17 mouse cellular contexts compared by ENCODE assay signal in genomic region chr1:135515633-135516238, GRCm38 (mm10).
DNase-seq lines count a peak whose midpoint lies in the region; ATAC-seq and TF ChIP-seq lines count a peak whose summit lies in the region.
"Had no signal": no experiment of that assay in that cellular context is flagged by ENCODE, and none has a peak within 500 bp of the region (broad histone marks: within the 10 kb centered on the region; RNA-seq: fewer than 3 reads in every experiment).

No protein-coding gene starts in this region.

- no peak for ATAC-seq in lung, embryonic 14.5 days (ENCODE audit: insufficient read depth)
- peak; percentile 10 for ATAC-seq in intestine, embryonic 16.5 days
- 0 out of 2 replicates have a peak, but pooled peaks have one; percentile 20 for ATAC-seq in liver, embryonic 11.5 days (replicated peaks; ENCODE audit: low FRiP score)
- peak; percentile 25; the same call in 1 of the 2 replicates for ATAC-seq in stomach, embryonic 14.5 days (ENCODE audit: insufficient number of reproducible peaks, insufficient read depth, low FRiP score, low read depth)
- ATAC-seq: forebrain, embryonic 16.5 days; midbrain, embryonic 15.5 days had no signal

- peak overlapping the region; percentile 8; the same call in 1 of the 2 replicates for H3K4me2 ChIP-seq in lung, embryonic 14.5 days
- H3K4me2 ChIP-seq in intestine, embryonic 16.5 days (ENCODE audit: low read depth, low read length), result no peak overlapping the region
- H3K4me2 ChIP-seq in liver, embryonic 11.5 days, result peak overlapping the region; percentile 5; the same call in 1 of the 2 replicates
- 0 out of 2 replicates have a peak overlapping the region, but pooled peaks have one; percentile 4 for H3K4me2 ChIP-seq in stomach, embryonic 14.5 days (replicated peaks; ENCODE audit: low read depth, low read length)
- H3K4me2 ChIP-seq: midbrain, embryonic 15.5 days had no signal

- H3K36me3 ChIP-seq in lung, embryonic 14.5 days (ENCODE audit: insufficient read depth), result no peaks in the 10 kb centered on the region
- no peaks in the 10 kb centered on the region for H3K36me3 ChIP-seq in intestine, embryonic 16.5 days (ENCODE audit: control insufficient read depth, insufficient read depth, low read length)
- H3K36me3 ChIP-seq in liver, embryonic 11.5 days (ENCODE audit: control insufficient read depth, insufficient read depth, low read length), result no peaks in the 10 kb centered on the region
- H3K36me3 ChIP-seq in stomach, embryonic 14.5 days (ENCODE audit: control insufficient read depth, insufficient read depth, low read length), result no peaks in the 10 kb centered on the region; the same call in 1 of the 2 replicates
- no peaks in the 10 kb centered on the region for H3K36me3 ChIP-seq in hindbrain, embryonic 10.5 days
- H3K36me3 ChIP-seq: embryonic facial prominence, embryonic 10.5 days; midbrain, embryonic 15.5 days had no signal

- H3K4me3 ChIP-seq in lung, embryonic 14.5 days (ENCODE audit: low read depth, low read length), result no peak overlapping the region
- H3K4me3 ChIP-seq in intestine, embryonic 16.5 days (ENCODE audit: low read length), result no peak overlapping the region
- no peak overlapping the region for H3K4me3 ChIP-seq in liver, embryonic 11.5 days (ENCODE audit: low read depth, low read length)
- H3K4me3 ChIP-seq in stomach, embryonic 14.5 days (ENCODE audit: low read depth, low read length), result no peak overlapping the region
- H3K4me3 ChIP-seq in hindbrain, embryonic 10.5 days, result no peak overlapping the region
- H3K4me3 ChIP-seq: embryonic facial prominence, embryonic 10.5 days; midbrain, embryonic 15.5 days had no signal

- H3K27ac ChIP-seq in lung, embryonic 14.5 days (ENCODE audit: low read depth), result 0 out of 2 replicates have a peak overlapping the region, but pooled peaks have one; percentile 18
- peak overlapping the region; percentile 30; the same call in 1 of the 2 replicates for H3K27ac ChIP-seq in intestine, embryonic 16.5 days (ENCODE audit: low read length)
- no peak overlapping the region for H3K27ac ChIP-seq in liver, embryonic 11.5 days (ENCODE audit: low read depth, low read length)
- H3K27ac ChIP-seq in stomach, embryonic 14.5 days (ENCODE audit: low read length), result peak overlapping the region; percentile 36
- no peak overlapping the region; the same call in 1 of the 2 replicates for H3K27ac ChIP-seq in hindbrain, embryonic 10.5 days
- H3K27ac ChIP-seq: midbrain, embryonic 15.5 days had no signal

- no peaks in the 10 kb centered on the region for H3K9me3 ChIP-seq in lung, embryonic 14.5 days (ENCODE audit: low read depth, low read length)
- H3K9me3 ChIP-seq in intestine, embryonic 16.5 days (ENCODE audit: control insufficient read depth, low read length), result no peaks in the 10 kb centered on the region
- H3K9me3 ChIP-seq in liver, embryonic 11.5 days (ENCODE audit: control insufficient read depth, low read length), result no peaks in the 10 kb centered on the region
- H3K9me3 ChIP-seq in stomach, embryonic 14.5 days (ENCODE audit: control insufficient read depth, low read depth, low read length), result no peaks in the 10 kb centered on the region
- no peaks in the 10 kb centered on the region for H3K9me3 ChIP-seq in hindbrain, embryonic 10.5 days
- H3K9me3 ChIP-seq: embryonic facial prominence, embryonic 10.5 days; midbrain, embryonic 15.5 days had no signal

- H3K9ac ChIP-seq in lung, embryonic 14.5 days, result no peak overlapping the region
- no peak overlapping the region for H3K9ac ChIP-seq in intestine, embryonic 16.5 days (ENCODE audit: low read depth, low read length)
- no peak overlapping the region for H3K9ac ChIP-seq in liver, embryonic 11.5 days (ENCODE audit: low read depth, low read length)
- H3K9ac ChIP-seq in stomach, embryonic 14.5 days (replicated peaks; ENCODE audit: low read depth, low read length), result no peak overlapping the region
- H3K9ac ChIP-seq: midbrain, embryonic 15.5 days had no signal

- 0 out of 2 replicates have a peak, but pooled peaks cover 4% of the 10 kb centered on the region for H3K27me3 ChIP-seq in lung, embryonic 14.5 days (ENCODE audit: insufficient read depth, low read length)
- no peaks in the 10 kb centered on the region for H3K27me3 ChIP-seq in intestine, embryonic 16.5 days (replicated peaks; ENCODE audit: control insufficient read depth, insufficient read depth, low read length)
- H3K27me3 ChIP-seq in liver, embryonic 11.5 days (replicated peaks; ENCODE audit: control insufficient read depth, insufficient read depth, low read length), result peaks cover 12% of the 10 kb centered on the region
- no peaks in the 10 kb centered on the region for H3K27me3 ChIP-seq in stomach, embryonic 14.5 days (ENCODE audit: control insufficient read depth, insufficient read depth, low read length)
- peaks cover 21% of the 10 kb centered on the region for H3K27me3 ChIP-seq in hindbrain, embryonic 10.5 days (ENCODE audit: insufficient read depth, poor library complexity, severe bottlenecking)
- H3K27me3 ChIP-seq: midbrain, embryonic 15.5 days had no signal

- TF ChIP-seq CTCF in lung, embryonic 14.5 days (IDR thresholded peaks at IDR 0.05; ENCODE audit: low read depth), result no peak

- 33% methylated on average over 12 of the region's 12 CpGs for WGBS in lung, embryonic 14.5 days
- 40% methylated on average over 12 of the region's 12 CpGs for WGBS in intestine, embryonic 16.5 days
- WGBS in liver, embryonic 11.5 days, result 72% methylated on average over 12 of the region's 12 CpGs
- WGBS in stomach, embryonic 14.5 days, result 35% methylated on average over 12 of the region's 12 CpGs
- WGBS in hindbrain, embryonic 10.5 days, result 66% methylated on average over 12 of the region's 12 CpGs

- DNase-seq in lung, embryonic 14.5 days, result no peak
- DNase-seq in lung, postnatal 10 days, result no peak
- no peak for DNase-seq in liver, embryonic 11.5 days (ENCODE audit: low spot score)
- DNase-seq in gastrocnemius, postnatal 10 days, result no peak
- DNase-seq in spleen, adult 12 weeks (ENCODE audit: low spot score), result no peak
- no peak for DNase-seq in hindbrain, embryonic 10.5 days (ENCODE audit: low spot score)
- DNase-seq: cerebellum, adult 11 months; kidney, postnatal 4 days; layer of hippocampus, postnatal 36 days; lung, adult 2 months; spleen, adult 18-20 months; thymus, postnatal 4 days had no signal

- H3K4me1 ChIP-seq in lung, embryonic 14.5 days (ENCODE audit: insufficient read depth), result peaks cover 35% of the 10 kb centered on the region
- peaks cover 33% of the 10 kb centered on the region for H3K4me1 ChIP-seq in intestine, embryonic 16.5 days (ENCODE audit: control insufficient read depth, insufficient read depth, low read length)
- peaks cover 33% of the 10 kb centered on the region for H3K4me1 ChIP-seq in liver, embryonic 11.5 days (replicated peaks; ENCODE audit: control insufficient read depth, insufficient read depth, low read length)
- H3K4me1 ChIP-seq in stomach, embryonic 14.5 days (ENCODE audit: control insufficient read depth, insufficient read depth, low read length), result peaks cover 34% of the 10 kb centered on the region
- H3K4me1 ChIP-seq in hindbrain, embryonic 10.5 days (replicated peaks), result peaks cover 75% of the 10 kb centered on the region

Comparison
In these comparisons a context has a peak if more than half of its experiments do, and no peak if none do; other contexts are left out.
1. H3K27ac ChIP-seq: peak in lung, embryonic 14.5 days (single experiment), intestine, embryonic 16.5 days (single experiment) and stomach, embryonic 14.5 days (single experiment); none in liver, embryonic 11.5 days (single experiment) and hindbrain, embryonic 10.5 days (single experiment).